Mouse (Mus musculus): ENCODE measurements at regions not wholly inside any gene's neighbourhood (a gene's known extent, or its start where the extent isn't known, plus 50 kb on each side); places are given as distances from the start of the nearest gene placed in this dataset.
"Not testable (repeated sequence)": the region's sequence is repeated elsewhere in the genome, so short reads cannot be mapped to it uniquely, and the experiment has no call there.

DNA sequence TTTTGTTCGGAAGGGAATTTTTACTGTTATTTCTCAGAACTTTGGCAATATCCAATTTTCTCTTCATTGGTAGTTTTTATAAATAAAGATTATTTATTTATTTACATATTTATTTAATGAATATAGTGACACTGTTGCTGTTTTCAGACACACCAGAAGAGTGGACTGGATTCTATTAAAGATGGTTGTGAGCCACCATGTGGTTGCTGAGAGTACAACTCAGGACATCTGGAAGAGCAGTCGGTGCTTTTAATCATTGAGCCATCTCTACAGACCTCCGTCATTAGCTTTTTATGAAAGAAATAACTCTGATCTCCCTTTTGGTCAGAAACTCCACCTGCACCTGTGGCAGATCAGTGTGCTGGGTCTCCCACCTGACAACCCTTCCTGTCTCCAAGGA is 59.4 kb upstream of the Scaf8 start:
- not testable (repeated sequence) for H3K4me3 ChIP-seq (ENCODE audit: low read depth, low read length); ATAC-seq (ENCODE audit: insufficient read depth); H3K9me3 ChIP-seq (ENCODE audit: low read depth, low read length)

DNA sequence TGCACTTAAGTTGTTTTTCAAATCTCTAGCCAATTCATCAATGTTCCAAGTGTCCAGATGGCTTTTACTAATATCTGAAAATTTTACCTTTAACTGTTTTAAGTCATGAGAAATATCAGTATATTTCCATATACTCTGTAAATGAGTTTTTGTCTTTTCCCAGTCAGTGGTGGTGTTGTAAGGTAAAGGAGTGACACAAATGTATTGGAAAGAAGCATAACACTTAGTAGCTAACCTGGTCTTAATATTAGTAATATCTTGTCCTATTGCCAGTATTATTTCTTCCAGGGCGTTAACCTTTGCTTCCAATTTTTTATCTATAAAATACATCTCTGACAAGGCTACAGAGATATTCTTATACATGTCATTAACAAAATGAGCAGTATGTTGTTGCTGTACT is 51.4 kb upstream of the Scaf8 start:
- not testable (repeated sequence) for H3K9me3 ChIP-seq (ENCODE audit: low read depth, low read length); H3K36me3 ChIP-seq (ENCODE audit: insufficient read depth); DNase-seq; H3K4me2 ChIP-seq; H3K9ac ChIP-seq; H3K4me3 ChIP-seq (ENCODE audit: low read depth, low read length); ATAC-seq (ENCODE audit: insufficient read depth); H3K27ac ChIP-seq (ENCODE audit: low read depth); H3K27me3 ChIP-seq (ENCODE audit: insufficient read depth, low read length); H3K4me1 ChIP-seq (ENCODE audit: insufficient read depth)
- 80% methylated on average over 1 of the region's 1 CpGs for WGBS

More for the DNA sequence above, 59.4 kb upstream of the Scaf8 start:
- not testable (repeated sequence) for H3K4me1 ChIP-seq (ENCODE audit: insufficient read depth); H3K9ac ChIP-seq; H3K36me3 ChIP-seq (ENCODE audit: insufficient read depth); H3K27ac ChIP-seq (ENCODE audit: low read depth); H3K4me2 ChIP-seq; H3K27me3 ChIP-seq (ENCODE audit: insufficient read depth, low read length); DNase-seq
- 80% methylated on average over 3 of the region's 3 CpGs for WGBS
